8 mouse cellular contexts compared by ENCODE assay signal in the genomic region with DNA sequence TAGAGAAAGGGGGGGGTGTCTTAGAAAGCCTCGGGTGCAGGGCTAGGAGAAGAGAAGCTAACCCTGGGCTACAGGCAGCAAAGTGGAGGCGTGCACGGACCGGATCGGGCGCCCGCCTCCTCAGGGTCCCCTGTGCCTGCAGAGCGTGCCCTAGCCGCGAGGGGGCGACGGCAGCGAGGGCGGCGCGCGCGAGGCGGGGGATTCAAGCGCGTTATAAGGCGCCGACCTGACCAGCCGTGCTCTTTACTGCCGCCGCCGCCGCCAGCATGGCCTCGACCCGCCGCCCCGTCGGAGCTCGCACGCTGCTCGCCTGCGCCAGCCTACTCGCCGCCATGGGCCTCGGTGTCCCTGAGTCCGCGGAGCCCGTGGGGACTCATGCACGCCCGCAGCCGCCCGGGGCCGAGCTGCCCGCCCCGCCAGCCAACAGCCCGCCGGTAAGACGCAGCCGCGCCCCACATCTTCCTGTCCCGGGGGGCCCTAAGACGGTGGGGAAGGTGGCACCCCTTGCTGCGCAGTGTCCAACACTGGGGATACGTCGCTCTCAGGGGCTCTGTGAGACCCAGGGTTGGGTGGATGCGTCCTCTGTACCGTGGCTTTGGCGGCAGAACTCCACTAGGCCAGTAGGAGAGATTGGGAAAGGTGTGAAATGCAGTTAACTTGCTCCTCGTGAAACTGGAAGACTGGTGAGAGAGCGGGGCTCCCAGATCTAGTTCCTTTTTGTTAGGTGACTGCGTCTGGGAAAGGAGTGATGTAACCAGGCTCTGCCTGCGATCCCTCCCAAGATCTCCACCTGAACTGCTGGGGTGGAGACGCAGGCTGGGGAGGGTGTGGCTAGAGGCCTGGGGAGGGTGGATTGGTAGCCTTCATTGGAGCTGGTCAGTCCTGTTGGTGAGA. TPM values are rescaled to one million over a fixed set of nuclear protein-coding genes. Genes with fewer than 3 reads are reported as not detected.
A peak's percentile ranks its signal among the peaks of the same experiment; 100 is the strongest.
DNase-seq lines count a peak whose midpoint lies in the region; ATAC-seq lines count a peak whose summit lies in the region.

Erfe (plus strand) TSS at position 216 of the 894 bp plus-strand sequence.

- no peak within 1 kb of the TSS for H3K27ac ChIP-seq in heart, embryonic 15.5 days

- H3K36me3 ChIP-seq in heart, embryonic 15.5 days, result peaks cover 19% of the 10 kb centered on the region

- H3K4me3 ChIP-seq in heart, embryonic 15.5 days, result peak within 1 kb of the TSS; percentile 54

- 2% methylated on average over 68 of the region's 68 CpGs for WGBS in heart, embryonic 15.5 days

- peak; percentile 89 for DNase-seq in ZHBTc4 (ENCODE audit: low read depth, low spot score)
- DNase-seq in kidney, postnatal 14 days, result peak; percentile 76
- DNase-seq in lung, postnatal 25 days (ENCODE audit: low spot score), result peak; percentile 64
- peak; percentile 84 for DNase-seq in retina, postnatal 1 day
- peak; percentile 71 for DNase-seq in urinary bladder, postnatal 25 days (ENCODE audit: low spot score)

- peak; percentile 77 for ATAC-seq in CD4-positive, CD25-positive, alpha-beta regulatory T cell, adult 4 months
- ATAC-seq in erythroblast, adult 5-6 weeks (replicated peaks; ENCODE audit: low FRiP score, poor library complexity, severe bottlenecking), result peak; percentile 87
- ATAC-seq in heart, embryonic 15.5 days (replicated peaks; ENCODE audit: insufficient number of reproducible peaks, insufficient read depth, low FRiP score, low read depth), result peak; percentile 24; the same call in 1 of the 2 replicates

- no peaks in the 10 kb centered on the region for H3K27me3 ChIP-seq in heart, embryonic 15.5 days

- H3K9ac ChIP-seq in heart, embryonic 15.5 days, result peak within 1 kb of the TSS; percentile 61

- peak within 1 kb of the TSS; percentile 97 for H3K4me2 ChIP-seq in heart, embryonic 15.5 days

- H3K9me3 ChIP-seq in heart, embryonic 15.5 days (replicated peaks), result peaks cover 4% of the 10 kb centered on the region; the same call in 1 of the 2 replicates

- H3K4me1 ChIP-seq in heart, embryonic 15.5 days (replicated peaks), result peaks cover 14% of the 10 kb centered on the region

RNA-seq across cellular contexts. Expression of gene Erfe, which starts in this region (rescaled TPM):
- polyA plus RNA-seq in CD4-positive, CD25-positive, alpha-beta regulatory T cell, adult 4 months (2017; shearing (Covaris generic)), result not detected
- total RNA-seq in erythroblast, adult 5-6 weeks (2015; ENCODE audit: low replicate concordance), result 0.42 and 2.7 TPM in 2 replicates
- total RNA-seq in erythroblast, adult 5-6 weeks (2017; ENCODE audit: low replicate concordance), result 0.70 TPM in 1 of 2 replicates, not detected in the other
- polyA plus RNA-seq in heart, embryonic 15.5 days (2015; fragmentation: Nextera tagmentation; extraction: Ambion mirVana), result 0.78 and 1.5 TPM in 2 replicates

Comparison
In these comparisons a context has a peak if more than half of its experiments do, and no peak if none do; other contexts are left out.
1. Peak in ATAC-seq in CD4-positive, CD25-positive, alpha-beta regulatory T cell, adult 4 months; RNA of the gene not detected or under 1 TPM.
2. ATAC-seq: peak in every context shown above with its lines; median percentile 87 in erythroblast, adult 5-6 weeks; 77 in CD4-positive, CD25-positive, alpha-beta regulatory T cell, adult 4 months; 24 in heart, embryonic 15.5 days.